Mouse (Mus musculus) T-cell, adult 2 months (primary cell): Measurements from ENCODE around the gene Rpl15.
"Not testable (repeated sequence)": the region's sequence is repeated elsewhere in the genome, so short reads cannot be mapped to it uniquely, and the experiment has no call there.

Experiments
- DNase-seq: peaks from one replicate; pipeline ENCODE4 v3.0.0; 2022; ENCODE audit warnings: low spot score

The Rpl15 gene

DNA sequence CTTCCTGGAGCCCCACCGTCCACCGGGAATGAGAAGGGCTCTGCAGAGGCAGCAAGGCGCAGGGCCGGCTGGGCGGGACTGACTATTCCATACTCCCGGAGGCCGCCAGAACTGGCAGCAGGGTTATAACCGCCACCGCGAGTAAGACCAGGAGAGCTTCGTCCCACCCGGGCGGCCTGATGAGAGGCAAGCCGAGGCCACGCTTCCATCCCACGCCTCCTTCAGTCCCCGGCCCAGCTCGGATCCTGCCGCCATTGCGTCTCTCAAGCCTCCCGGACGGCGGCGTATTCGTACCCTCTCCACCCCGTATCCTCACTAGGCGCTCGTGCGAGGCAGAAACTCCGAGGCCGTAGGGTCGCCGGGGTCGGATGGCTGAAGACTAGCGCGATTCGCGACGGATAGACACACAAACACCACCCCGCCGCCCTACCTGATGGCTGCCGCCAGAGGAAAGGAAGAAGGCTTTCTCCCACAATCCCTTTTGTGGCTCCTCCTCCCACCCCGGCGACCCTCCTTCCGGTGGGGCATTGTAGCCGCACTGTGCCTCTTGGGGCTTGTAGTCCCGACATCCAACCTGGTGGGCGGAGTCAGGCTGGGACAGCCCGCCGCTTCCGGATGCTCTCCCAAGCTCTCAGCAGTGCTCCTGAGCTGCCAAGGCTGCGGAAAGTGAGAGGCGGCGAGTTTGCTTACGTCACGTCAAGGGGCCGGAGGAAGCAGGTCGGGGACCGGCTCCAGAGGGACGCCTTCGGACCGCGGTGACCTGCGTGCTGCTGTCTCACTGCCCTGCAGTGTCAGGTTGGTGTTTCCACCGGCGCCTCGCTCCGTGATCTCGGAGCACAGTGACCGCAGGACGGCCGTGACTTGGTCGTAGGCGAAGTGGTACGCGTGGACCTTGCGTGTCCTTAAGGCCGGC is at the start of gene Rpl15, which contains the start of gene Nkiras1:
Gene Rpl15 (minus strand): TSS at position 863 of the 913 bp plus-strand sequence.
Gene Nkiras1 (plus strand): TSS at position 608 of the 913 bp plus-strand sequence.
- peak; percentile 98 for DNase-seq

DNA sequence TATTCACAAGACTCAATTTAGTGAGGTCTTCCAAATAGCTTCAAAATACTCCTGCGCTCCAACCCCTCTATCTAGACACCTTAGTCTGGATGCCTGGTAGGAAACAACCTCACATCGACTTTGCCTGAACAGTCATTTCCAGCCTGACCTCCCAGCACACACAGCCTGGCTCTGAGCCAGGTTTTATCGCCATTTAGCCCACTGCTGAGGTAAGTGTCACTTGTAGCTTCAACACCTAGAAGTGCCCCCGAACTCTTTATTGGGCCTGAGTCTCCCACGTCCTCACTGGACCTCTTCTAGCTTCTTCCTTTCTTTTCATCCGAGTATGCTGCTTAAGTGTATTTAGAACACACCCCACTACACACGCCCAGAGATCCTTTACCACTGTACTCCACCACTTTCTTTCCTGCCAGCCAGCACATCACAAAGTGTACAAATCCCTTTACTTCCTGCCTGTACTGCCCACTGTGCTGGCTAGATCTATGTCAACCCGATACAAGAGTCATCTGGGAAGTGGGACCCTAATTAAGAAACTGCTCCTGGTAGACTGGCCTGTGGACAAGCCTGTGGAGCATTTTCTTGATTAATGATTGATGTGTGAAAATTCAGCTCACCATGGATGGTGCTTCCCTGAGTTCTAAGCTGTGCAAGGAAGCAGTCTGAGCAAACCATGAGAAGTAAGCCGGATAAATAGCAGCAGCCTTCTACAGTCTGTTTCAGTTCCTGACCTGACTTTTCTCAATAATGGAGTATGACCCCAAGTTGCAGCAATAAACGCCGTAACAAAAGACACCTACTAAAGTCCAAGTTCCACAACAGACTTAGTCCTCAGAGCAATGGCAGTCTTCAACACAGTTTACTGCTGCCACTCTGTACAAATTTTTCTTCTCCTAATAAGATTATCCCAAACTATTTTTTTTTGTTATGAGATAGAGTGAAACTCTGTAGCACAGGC is 46.5 kb upstream of the Rpl15 start:
- DNase-seq, result no peak

DNA sequence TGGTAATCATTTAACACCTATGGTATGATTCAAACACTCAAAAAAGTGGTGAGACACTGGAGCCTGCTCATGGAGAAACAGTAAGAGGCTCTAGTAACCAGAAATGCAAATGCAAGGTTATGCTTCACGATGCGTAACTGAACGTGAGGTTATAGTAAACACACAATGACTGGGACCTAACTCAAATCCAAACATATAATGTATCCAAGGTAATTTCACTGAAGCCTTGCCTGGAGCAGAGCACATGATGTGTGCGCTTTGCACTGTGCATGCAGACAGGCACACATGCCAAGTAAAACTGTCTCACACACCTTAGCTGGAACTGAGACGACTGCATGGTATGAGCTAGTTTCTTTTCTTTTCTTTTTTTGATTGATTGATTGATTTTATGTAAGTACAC is 33.0 kb upstream of the Rpl15 start:
- no peak for DNase-seq

DNA sequence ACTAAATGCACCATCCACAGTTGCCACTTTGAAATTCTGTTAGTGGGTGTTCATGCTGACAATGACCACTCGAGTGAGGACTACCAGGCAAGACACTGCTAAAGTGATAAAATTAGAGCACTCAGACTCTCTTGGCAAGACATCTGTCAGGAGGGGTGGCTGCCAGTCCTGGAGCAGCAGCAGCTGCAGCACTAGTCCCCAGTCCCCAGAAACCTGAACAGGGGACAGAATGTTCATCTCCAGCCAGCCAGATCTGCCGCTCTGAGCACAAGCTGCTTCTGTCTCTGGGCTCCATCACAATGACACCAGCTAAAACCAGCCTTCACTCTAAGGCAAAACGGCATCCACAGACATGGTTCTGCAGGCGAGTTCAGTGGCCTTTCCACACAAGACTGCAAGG is 32.1 kb upstream of the Rpl15 start:
- no peak for DNase-seq

DNA sequence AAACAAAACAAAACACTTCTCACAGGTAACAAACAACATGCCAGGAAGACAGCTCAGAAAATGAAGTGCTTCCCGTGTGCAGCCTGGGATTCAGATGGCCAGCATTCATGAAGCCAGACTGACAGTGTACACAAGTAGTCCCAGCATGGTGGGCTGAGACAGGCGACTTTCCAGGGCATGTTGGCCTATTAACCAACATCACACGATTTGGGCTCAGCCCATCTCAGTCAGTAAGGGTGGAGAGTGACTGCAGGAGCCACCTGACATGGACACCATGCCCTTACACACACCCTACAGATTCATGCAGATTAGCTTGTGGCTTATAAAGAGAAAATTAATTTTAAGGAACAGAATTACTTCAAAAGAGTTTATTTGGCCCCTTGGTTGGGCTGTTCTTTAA is 31.6 kb upstream of the Rpl15 start:
- no peak for DNase-seq

DNA sequence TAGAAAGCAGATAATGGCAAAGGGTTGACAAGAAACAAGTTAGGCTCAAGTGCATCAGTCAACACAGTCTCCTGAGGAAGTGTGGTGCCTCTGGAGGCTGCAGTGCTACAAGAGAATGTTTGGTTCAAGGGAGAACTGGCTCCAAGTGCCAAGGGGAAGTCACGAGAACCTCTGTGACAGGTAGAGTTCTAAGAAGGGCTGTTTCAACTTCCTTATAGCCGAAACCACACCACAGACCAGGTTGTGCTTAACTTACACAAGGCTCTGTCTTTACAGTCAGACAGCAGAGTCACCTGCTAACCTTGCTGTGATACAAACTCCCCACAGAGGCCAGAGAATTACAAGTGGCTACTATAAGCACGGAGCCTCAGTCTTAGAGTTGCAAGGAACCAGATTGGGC is 30.4 kb upstream of the Rpl15 start:
- peak; percentile 45 for DNase-seq

DNA sequence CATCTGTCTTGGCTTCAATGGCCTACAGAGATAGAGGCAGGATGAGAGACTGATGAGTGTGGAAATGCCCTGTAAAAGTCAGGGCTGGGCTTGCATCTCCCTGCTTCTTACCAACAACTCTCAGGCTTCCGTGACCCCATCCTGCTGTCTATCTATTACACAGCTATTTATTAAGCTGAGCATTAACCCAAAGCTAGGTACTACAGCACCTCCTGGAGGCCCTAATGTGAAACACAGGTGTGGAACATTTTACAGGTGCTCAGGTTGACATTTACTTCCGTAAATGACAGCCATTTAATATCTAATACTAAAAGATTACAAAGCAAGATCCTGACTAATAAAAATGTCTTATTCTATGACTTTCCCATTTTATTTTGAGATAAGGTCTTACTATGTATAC is 29.5 kb upstream of the Rpl15 start:
- no peak for DNase-seq

DNA sequence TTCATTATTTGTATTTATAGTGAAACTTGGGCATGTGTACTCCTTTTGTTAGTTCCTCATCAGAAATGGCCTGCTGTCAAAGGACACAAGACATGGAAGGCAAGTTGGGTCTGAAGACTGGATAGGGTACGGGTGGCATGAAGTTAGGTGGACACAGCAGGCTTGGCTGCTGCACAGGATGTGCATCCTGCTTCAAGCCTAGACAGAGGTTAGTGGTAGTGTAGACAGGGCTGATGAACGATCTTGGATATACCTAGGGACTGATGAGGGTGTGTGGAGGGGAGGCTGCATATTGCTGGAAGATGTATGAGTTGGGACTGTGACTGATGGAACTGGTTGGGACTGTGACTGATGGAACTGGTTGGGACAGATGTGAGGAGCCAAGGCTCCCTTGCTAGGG is 27.7 kb upstream of the Rpl15 start:
- DNase-seq, result peak; percentile 6

DNA sequence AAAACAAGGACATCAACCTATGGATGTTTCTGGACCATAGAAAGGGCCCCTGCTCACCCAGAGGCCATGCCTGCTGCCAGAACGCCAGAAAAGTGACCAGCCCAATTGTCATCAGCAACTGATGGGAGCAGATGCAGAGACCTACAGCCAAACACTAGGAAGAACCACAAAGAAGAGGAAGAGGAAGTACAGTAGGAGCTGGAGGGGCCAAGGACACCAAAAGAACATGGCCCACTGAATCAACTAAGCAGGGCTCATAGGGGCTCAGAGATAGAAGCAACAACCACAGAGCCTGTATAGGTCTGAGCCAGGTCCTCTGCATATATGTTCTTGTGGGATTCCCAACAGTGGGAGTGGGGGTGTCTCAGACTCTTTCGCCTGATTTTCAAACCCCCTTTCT is 26.2 kb upstream of the Rpl15 start:
- DNase-seq, result no peak

GRCm38 (mm10) chr14:18292578-18292977 is 21.4 kb upstream of the Rpl15 start:
- DNase-seq, result no peak

GRCm38 (mm10) chr14:18292111-18292510 is 20.9 kb upstream of the Rpl15 start:
- no peak for DNase-seq

DNA sequence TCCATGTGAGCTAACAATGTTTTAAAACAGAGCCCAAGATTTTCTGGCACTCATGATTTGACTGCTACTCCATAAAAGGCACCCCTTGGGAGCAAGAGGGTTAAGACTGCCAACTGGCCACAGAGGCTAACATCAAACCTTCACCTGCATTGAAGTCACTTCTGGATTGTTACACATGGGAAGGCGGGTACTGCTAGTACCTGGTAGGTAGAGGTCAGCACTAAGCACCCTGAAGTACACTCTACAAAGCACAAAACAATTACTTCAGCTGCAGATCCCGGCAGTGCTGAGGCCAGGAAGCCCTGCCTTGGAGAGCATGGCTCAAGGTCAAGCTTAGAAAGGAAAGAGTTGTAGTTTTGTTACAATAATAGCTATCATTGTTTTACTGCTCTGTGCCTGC is 16.2 kb upstream of the Rpl15 start:
- DNase-seq, result no peak

- DNase-seq, result no peak
Measured at GRCm38 (mm10) chr14:18286441-18286840, 15.2 kb upstream of the Rpl15 start.

- DNase-seq, result no peak
Measured at GRCm38 (mm10) chr14:18285476-18285875, 14.3 kb upstream of the Rpl15 start.

- DNase-seq, result no peak
Measured at GRCm38 (mm10) chr14:18284581-18284980, 13.4 kb upstream of the Rpl15 start.

DNA sequence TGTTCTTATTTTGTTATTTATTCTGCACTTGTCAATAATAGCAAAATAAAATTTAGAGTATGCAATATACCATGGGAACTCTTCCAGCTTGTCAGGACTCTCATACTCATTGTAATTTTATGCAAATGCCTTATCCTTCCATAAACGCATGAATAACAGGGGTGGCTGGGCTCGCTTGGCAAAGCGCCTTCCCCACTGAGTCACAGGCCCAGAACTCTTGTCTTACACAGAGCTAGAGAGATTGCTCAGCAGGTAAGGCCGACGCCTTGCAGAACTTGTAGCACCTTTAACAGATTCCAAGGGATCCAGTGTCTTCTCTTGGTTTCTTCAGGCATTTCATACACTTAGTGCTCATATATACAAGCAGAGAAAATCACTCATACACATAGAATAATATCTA is 9.2 kb upstream of the Rpl15 start:
- DNase-seq, result no peak

DNA sequence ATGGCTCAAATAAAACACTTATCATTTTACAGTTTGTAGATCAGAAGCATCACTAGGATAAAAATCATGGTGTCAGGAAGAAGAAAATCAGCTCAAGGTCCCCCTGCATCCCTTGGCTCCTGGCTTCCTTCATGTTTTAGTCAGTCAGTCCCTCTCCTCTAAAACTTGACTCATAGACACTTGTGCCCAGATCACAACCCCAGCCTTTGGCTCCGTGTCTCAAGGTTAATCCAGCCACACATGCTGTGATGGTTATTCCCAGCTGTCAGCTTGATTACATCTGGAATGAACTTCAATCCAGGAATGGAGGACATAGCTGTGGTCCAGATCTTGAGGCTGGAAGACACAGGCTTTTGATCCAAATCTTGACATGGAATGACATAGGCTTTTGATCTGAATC is 3.3 kb upstream of the Rpl15 start:
- no peak for DNase-seq

- DNase-seq, result no peak
Measured at GRCm38 (mm10) chr14:18271666-18272065, 475 bp upstream of the Rpl15 start.

- DNase-seq, result not testable (repeated sequence)
Measured at GRCm38 (mm10) chr14:18269947-18270528, 1.2 kb downstream of the Rpl15 start.

- DNase-seq, result no peak
Measured at GRCm38 (mm10) chr14:18263427-18263826, 7.8 kb downstream of the Rpl15 start.

DNA sequence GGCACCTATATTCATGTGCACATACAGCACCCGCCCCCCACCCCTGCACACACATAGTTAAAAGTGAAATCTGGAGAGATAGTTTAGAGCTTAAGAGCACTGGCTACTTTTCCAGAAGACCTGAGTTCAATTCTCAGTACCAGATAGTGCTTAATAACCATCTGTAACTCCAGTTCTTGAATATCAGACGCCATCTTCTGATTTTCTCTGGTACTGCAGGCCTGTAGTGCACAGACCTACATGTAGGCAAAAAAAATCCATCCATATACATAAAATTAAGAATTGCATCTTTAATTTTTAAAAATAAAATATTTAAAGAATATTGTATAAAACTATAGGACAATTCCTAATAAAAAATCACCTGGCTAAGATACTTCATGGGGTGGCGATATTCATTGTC is 10.0 kb downstream of the Rpl15 start:
- DNase-seq, result no peak

GRCm38 (mm10) chr14:18242638-18243130 is 28.5 kb downstream of the Rpl15 start:
- DNase-seq, result no peak
